Comparison of ENCODE assay signal across 28 mouse cellular contexts in the genomic region with DNA sequence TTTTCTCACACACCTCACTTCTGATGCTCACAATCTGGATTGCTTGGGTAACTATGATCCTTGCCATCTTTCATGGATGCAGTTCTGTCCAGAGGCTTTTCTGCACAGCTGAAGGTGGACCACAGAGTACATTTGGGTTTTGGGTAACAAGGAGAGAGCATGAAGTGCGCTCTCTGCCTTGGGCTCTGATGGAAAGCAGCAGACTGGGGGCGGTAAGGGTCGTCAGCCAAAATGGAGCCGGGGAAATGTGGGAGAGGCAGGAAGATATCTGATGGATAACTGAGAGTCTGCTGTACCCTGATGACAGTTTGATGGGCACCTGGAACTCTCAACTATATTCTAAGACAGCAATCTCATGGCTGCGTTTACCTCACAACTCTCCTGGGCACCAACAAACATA. TPM values are rescaled to one million over a fixed set of nuclear protein-coding genes. Genes with fewer than 3 reads are reported as not detected.
DNase-seq lines count a peak whose midpoint lies in the region; ATAC-seq and TF ChIP-seq lines count a peak whose summit lies in the region.
"Had no signal": no experiment of that assay in that cellular context is flagged by ENCODE, and none has a peak within 500 bp of the region (broad histone marks: within the 10 kb centered on the region; RNA-seq: fewer than 3 reads in every experiment).

No protein-coding gene starts in this region.

- H3K27me3 ChIP-seq in forebrain, embryonic 10.5 days (ENCODE audit: poor library complexity, severe bottlenecking) = 0 out of 2 replicates have a peak, but pooled peaks cover 2% of the 10 kb centered on the region
- no peaks in the 10 kb centered on the region for H3K27me3 ChIP-seq in forebrain, embryonic 13.5 days
- H3K27me3 ChIP-seq: CH12.LX; embryonic facial prominence, embryonic 13.5 days; embryonic facial prominence, embryonic 15.5 days; forebrain, embryonic 12.5 days had no signal

- TF ChIP-seq POLR2A in cortical plate, adult 2 months (IDR thresholded peaks at IDR 0.05; ENCODE audit: extremely low read depth, insufficient read depth, low read length) = no peak

- no peaks in the 10 kb centered on the region for H3K36me3 ChIP-seq in forebrain, embryonic 10.5 days (replicated peaks)
- H3K36me3 ChIP-seq in forebrain, embryonic 13.5 days (ENCODE audit: poor library complexity, severe bottlenecking) = no peaks in the 10 kb centered on the region
- H3K36me3 ChIP-seq: embryonic facial prominence, embryonic 13.5 days; embryonic facial prominence, embryonic 15.5 days; forebrain, embryonic 12.5 days; G1E had no signal

- H3K27ac ChIP-seq in forebrain, embryonic 10.5 days = no peak overlapping the region
- H3K27ac ChIP-seq in forebrain, embryonic 13.5 days = no peak overlapping the region
- H3K27ac ChIP-seq in layer of hippocampus, adult 2 months = no peak overlapping the region
- no peak overlapping the region for H3K27ac ChIP-seq in cortical plate, adult 2 months (ENCODE audit: insufficient read depth, low read length)
- H3K27ac ChIP-seq: embryonic facial prominence, embryonic 13.5 days; embryonic facial prominence, embryonic 15.5 days; forebrain, embryonic 12.5 days had no signal

- H3K9me3 ChIP-seq in forebrain, embryonic 10.5 days = no peaks in the 10 kb centered on the region
- H3K9me3 ChIP-seq in forebrain, embryonic 13.5 days (replicated peaks) = no peaks in the 10 kb centered on the region
- H3K9me3 ChIP-seq: embryonic facial prominence, embryonic 13.5 days; embryonic facial prominence, embryonic 15.5 days; forebrain, embryonic 12.5 days had no signal

- no peak for TF ChIP-seq CTCF in layer of hippocampus, adult 2 months (conservative IDR thresholded peaks at IDR 0.05)
- no peak for TF ChIP-seq CTCF in cortical plate, adult 2 months (IDR thresholded peaks at IDR 0.05; ENCODE audit: extremely low read depth, insufficient read depth, low read length)

- ATAC-seq in forebrain, embryonic 13.5 days = no peak
- ATAC-seq: activated CD4-positive, CD25-positive, alpha-beta regulatory T cell, adult 4 months; CD4-positive, CD25-positive, alpha-beta regulatory T cell, adult 4 months; forebrain, embryonic 16.5 days; Patski had no signal

- peak; percentile 11 for DNase-seq in forebrain, embryonic 10.5 days (ENCODE audit: extremely low spot score, low spot score)
- peak; percentile 80 for DNase-seq in heart, adult 11 months
- DNase-seq in heart, postnatal 10 days = no peak
- DNase-seq in layer of hippocampus, adult 2 months (ENCODE audit: low spot score in 2 of 2) = no peak
- no peak for DNase-seq in layer of hippocampus, postnatal 14 days (ENCODE audit: low spot score in 2 of 2)
- no peak for DNase-seq in ovary, postnatal 36 days (ENCODE audit: low spot score)
- DNase-seq: adrenal gland, adult 8-10 months; adrenal gland, postnatal 14 days; adrenal gland, postnatal 36 days; B cell, adult 2 months; cerebellum, adult 11-12 months; cerebellum, adult 2 months; cerebellum, adult 9-10 months; cerebellum, postnatal 10 days; cerebellum, postnatal 25 days; embryo, embryonic 11 days had no signal

- 90% methylated on average over 5 of the region's 5 CpGs for WGBS in forebrain, embryonic 10.5 days
- 93% methylated on average over 5 of the region's 5 CpGs for WGBS in forebrain, embryonic 13.5 days

- H3K4me3 ChIP-seq in forebrain, embryonic 10.5 days = no peak overlapping the region
- H3K4me3 ChIP-seq in forebrain, embryonic 13.5 days = no peak overlapping the region
- H3K4me3 ChIP-seq in layer of hippocampus, adult 2 months = 0 out of 2 replicates have a peak overlapping the region, but pooled peaks have one; percentile 3
- H3K4me3 ChIP-seq in cortical plate, adult 2 months (ENCODE audit: insufficient read depth, low read length) = peak overlapping the region; percentile 20; the same call in 1 of the 2 replicates
- H3K4me3 ChIP-seq: embryonic facial prominence, embryonic 13.5 days; embryonic facial prominence, embryonic 15.5 days; erythroblast, embryonic 14.5 days; forebrain, embryonic 12.5 days had no signal

- intact Hi-C loops in heart, postnatal 10 days (cut with DNase I) = no loop called here

- H3K9ac ChIP-seq in forebrain, embryonic 13.5 days = no peak overlapping the region
- H3K9ac ChIP-seq: embryonic facial prominence, embryonic 13.5 days; embryonic facial prominence, embryonic 15.5 days; forebrain, embryonic 12.5 days had no signal

- no peak overlapping the region for H3K4me2 ChIP-seq in forebrain, embryonic 13.5 days
- H3K4me2 ChIP-seq: embryonic facial prominence, embryonic 13.5 days; embryonic facial prominence, embryonic 15.5 days; forebrain, embryonic 12.5 days had no signal

- peaks cover 6% of the 10 kb centered on the region; the same call in 1 of the 2 replicates for H3K4me1 ChIP-seq in forebrain, embryonic 10.5 days
- no peaks in the 10 kb centered on the region for H3K4me1 ChIP-seq in forebrain, embryonic 13.5 days
- no peaks in the 10 kb centered on the region for H3K4me1 ChIP-seq in cortical plate, adult 2 months (ENCODE audit: control insufficient read depth, insufficient read depth, low read length)
- H3K4me1 ChIP-seq: embryonic facial prominence, embryonic 15.5 days; forebrain, embryonic 12.5 days had no signal

RNA-seq across cellular contexts. Expression of gene Ephb1, which starts 19.4 kb away (rescaled TPM):
- 9.1 and 11.0 TPM in 2 replicates for polyA plus RNA-seq in forebrain, embryonic 10.5 days (2016; fragmentation: Nextera tagmentation; extraction: Ambion mirVana)
- polyA plus RNA-seq in forebrain, embryonic 13.5 days (2015; fragmentation: Nextera tagmentation; extraction: Ambion mirVana) = 23.0 and 29.4 TPM in 2 replicates
- 10 to 100 TPM in 1 of 2 experiments, 1 to 10 TPM in 1; 9.1 to 10.5 TPM for total RNA-seq in heart, postnatal 10 days (2021)
- 10 to 100 TPM; 23.5 to 26.3 TPM for total RNA-seq in layer of hippocampus, adult 2 months (2021)
- total RNA-seq in layer of hippocampus, postnatal 14 days (2021) = 10 to 100 TPM; 46.2 to 48.5 TPM
- 28.9 and 30.8 TPM in 2 replicates for polyA plus RNA-seq in cortical plate, adult 2 months (2012; rRNA removed)
- total RNA-seq: CH12.LX had no signal
- polyA plus RNA-seq: activated CD4-positive, CD25-positive, alpha-beta regulatory T cell, adult 4 months; CD4-positive, CD25-positive, alpha-beta regulatory T cell, adult 4 months; erythroblast, embryonic 14.5 days; G1E had no signal

Comparison
In these comparisons a context has a peak if more than half of its experiments do, and no peak if none do; other contexts are left out.
1. DNase-seq: peak in forebrain, embryonic 10.5 days (single experiment) and heart, adult 11 months (single experiment); none in heart, postnatal 10 days (0 of 2), layer of hippocampus, adult 2 months (0 of 2), layer of hippocampus, postnatal 14 days (0 of 2) and ovary, postnatal 36 days (single experiment).
2. H3K4me3 ChIP-seq: peak in layer of hippocampus, adult 2 months (single experiment) and cortical plate, adult 2 months (single experiment); none in forebrain, embryonic 10.5 days (single experiment) and forebrain, embryonic 13.5 days (single experiment).